Mouse (Mus musculus) embryonic fibroblast, embryonic 13.5 days (primary cell): ENCODE measurements around the gene Tnrc6b.

Experiments used
- CTCF ChIP-seq: IDR thresholded peaks from 2 replicates; pipeline ENCODE4 v1.5.1; 2011; ENCODE audit warnings: mild to moderate bottlenecking, control low read depth, low read length, moderate library complexity, borderline replicate concordance; ENCODE audit not compliant: insufficient read depth
- POLR2A ChIP-seq: IDR thresholded peaks from 2 replicates; pipeline ENCODE4 v1.6.1; 2011; ENCODE audit warnings: low read depth, mild to moderate bottlenecking, control low read depth, low read length, moderate library complexity

GRCm38 (mm10) chr15:80674700-80675099 is 36.4 kb upstream of the Tnrc6b start:
- TF ChIP-seq POLR2A (no peak), CTCF (no peak)
